Mouse (Mus musculus) midbrain, embryonic 10.5 days (tissue): ENCODE measurements at regions not wholly inside any gene's neighbourhood (a gene's known extent, or its start where the extent isn't known, plus 50 kb on each side); places are given as distances from the start of the nearest gene placed in this dataset.

Experiments
- DNase-seq: peaks from one replicate; pipeline ENCODE4 v3.0.0-alpha.2; 2017; ENCODE audit warnings: low spot score
- H3K27ac ChIP-seq: fragments of 300-500 bp; sonication (generic); replicated peaks from 2 replicates; pipeline ENCODE4 v1.5.1; 2016; ENCODE audit warnings: mild to moderate bottlenecking
- H3K27me3 ChIP-seq: fragments of 300-500 bp; sonication (generic); 2 replicates; pipeline ENCODE4 v1.6.1; 2016; ENCODE audit warnings: low read depth, mild to moderate bottlenecking; ENCODE audit not compliant: poor library complexity, severe bottlenecking
- H3K36me3 ChIP-seq: fragments of 300-500 bp; sonication (generic); 2 replicates; pipeline ENCODE4 v1.6.1; 2016; ENCODE audit warnings: mild to moderate bottlenecking, moderate library complexity
- H3K4me1 ChIP-seq: fragments of 300-500 bp; sonication (generic); 2 replicates; pipeline ENCODE4 v1.6.1; 2016
- H3K4me3 ChIP-seq: fragments of 300-500 bp; sonication (generic); 2 replicates; pipeline ENCODE4 v1.5.1; 2016; ENCODE audit warnings: mild to moderate bottlenecking, moderate library complexity
- H3K9me3 ChIP-seq: fragments of 300-500 bp; sonication (generic); replicated peaks from 2 replicates; pipeline ENCODE4 v1.6.1; 2016; ENCODE audit warnings: mild to moderate bottlenecking
- WGBS: fragments of 180-500 bp; shearing (Covaris S2); methylation state at CpG from one replicate; pipeline ENCODE4 v1.1.7; 2016; 5-methylcytosine and 5-hydroxymethylcytosine counted together

- Histone ChIP-seq H3K4me3 (no peak overlapping the region), H3K36me3 (no peaks in the 10 kb centered on the region), H3K4me1 (no peaks in the 10 kb centered on the region), H3K27me3 (no peaks in the 10 kb centered on the region), H3K9me3 (no peaks in the 10 kb centered on the region), H3K27ac (no peak overlapping the region)
- DNase-seq = no peak
- 90% methylated on average over 3 of the region's 3 CpGs for WGBS
Measured at GRCm38 (mm10) chr7:133521936-133522335, 80.0 kb downstream of the Tex36 start.

GRCm38 (mm10) chr7:133518926-133519325 lies 83.0 kb downstream of the Tex36 start:
- no peak for DNase-seq
- H3K27ac ChIP-seq = no peak overlapping the region
- 76% methylated on average over 3 of the region's 3 CpGs for WGBS
- no peaks in the 10 kb centered on the region for H3K9me3 ChIP-seq
- no peaks in the 10 kb centered on the region for H3K4me1 ChIP-seq
- no peak overlapping the region for H3K4me3 ChIP-seq
- no peaks in the 10 kb centered on the region for H3K36me3 ChIP-seq
- H3K27me3 ChIP-seq = no peaks in the 10 kb centered on the region

GRCm38 (mm10) chr7:133517576-133517975 lies 84.4 kb downstream of the Tex36 start:
- Histone ChIP-seq H3K4me3 (no peak overlapping the region), H3K27me3 (no peaks in the 10 kb centered on the region), H3K9me3 (no peaks in the 10 kb centered on the region), H3K4me1 (no peaks in the 10 kb centered on the region), H3K36me3 (no peaks in the 10 kb centered on the region), H3K27ac (no peak overlapping the region)
- WGBS = 87% methylated on average over 5 of the region's 5 CpGs
- no peak for DNase-seq

- Histone ChIP-seq H3K36me3 (no peaks in the 10 kb centered on the region), H3K4me1 (peaks cover 14% of the 10 kb centered on the region), H3K27ac (no peak overlapping the region), H3K9me3 (no peaks in the 10 kb centered on the region), H3K4me3 (no peak overlapping the region), H3K27me3 (no peaks in the 10 kb centered on the region)
- 69% methylated on average over 5 of the region's 5 CpGs for WGBS
- DNase-seq = no peak
Measured at GRCm38 (mm10) chr7:133510926-133511325, 91.0 kb downstream of the Tex36 start.

GRCm38 (mm10) chr7:133509486-133509885 lies 92.5 kb downstream of the Tex36 start:
- 40% methylated on average over 4 of the region's 4 CpGs for WGBS
- DNase-seq = no peak
- Histone ChIP-seq H3K36me3 (no peaks in the 10 kb centered on the region), H3K27ac (no peak overlapping the region), H3K9me3 (no peaks in the 10 kb centered on the region), H3K4me3 (no peak overlapping the region), H3K27me3 (no peaks in the 10 kb centered on the region), H3K4me1 (peaks cover 14% of the 10 kb centered on the region)

- 81% methylated on average over 11 of the region's 11 CpGs for WGBS
- Histone ChIP-seq H3K27ac (no peak overlapping the region), H3K9me3 (no peaks in the 10 kb centered on the region), H3K4me3 (no peak overlapping the region), H3K4me1 (peaks cover 14% of the 10 kb centered on the region), H3K36me3 (no peaks in the 10 kb centered on the region), H3K27me3 (no peaks in the 10 kb centered on the region)
- DNase-seq = no peak
Measured at GRCm38 (mm10) chr7:133508370-133509012, 93.5 kb downstream of the Tex36 start.

GRCm38 (mm10) chr7:133505628-133506027 lies 96.3 kb downstream of the Tex36 start:
- Histone ChIP-seq H3K27me3 (peaks cover 17% of the 10 kb centered on the region; the same call in 1 of the 2 replicates), H3K36me3 (no peaks in the 10 kb centered on the region), H3K9me3 (no peaks in the 10 kb centered on the region), H3K4me1 (peaks cover 21% of the 10 kb centered on the region), H3K4me3 (no peak overlapping the region), H3K27ac (no peak overlapping the region)
- 98% methylated on average over 2 of the region's 2 CpGs for WGBS
- DNase-seq = no peak

GRCm38 (mm10) chr7:133503946-133504345 lies 98.0 kb downstream of the Tex36 start:
- no peak overlapping the region for H3K27ac ChIP-seq
- H3K4me3 ChIP-seq = no peak overlapping the region
- no peak for DNase-seq
- WGBS = 87% methylated on average over 5 of the region's 5 CpGs
- H3K36me3 ChIP-seq = no peaks in the 10 kb centered on the region
- H3K4me1 ChIP-seq = peaks cover 13% of the 10 kb centered on the region; the same call in 1 of the 2 replicates
- peaks cover 17% of the 10 kb centered on the region; the same call in 1 of the 2 replicates for H3K27me3 ChIP-seq
- H3K9me3 ChIP-seq = no peaks in the 10 kb centered on the region

GRCm38 (mm10) chr7:133502731-133503130 lies 99.2 kb downstream of the Tex36 start:
- 79% methylated on average over 4 of the region's 4 CpGs for WGBS
- DNase-seq = no peak
- Histone ChIP-seq H3K4me1 (peaks cover 7% of the 10 kb centered on the region; the same call in 1 of the 2 replicates), H3K27ac (no peak overlapping the region), H3K4me3 (no peak overlapping the region), H3K27me3 (peaks cover 23% of the 10 kb centered on the region), H3K9me3 (no peaks in the 10 kb centered on the region), H3K36me3 (no peaks in the 10 kb centered on the region)

- WGBS = 97% methylated on average over 3 of the region's 3 CpGs
- no peaks in the 10 kb centered on the region for H3K36me3 ChIP-seq
- H3K4me1 ChIP-seq = peaks cover 6% of the 10 kb centered on the region
- no peak overlapping the region for H3K27ac ChIP-seq
- H3K4me3 ChIP-seq = no peak overlapping the region
- no peaks in the 10 kb centered on the region for H3K9me3 ChIP-seq
- DNase-seq = no peak
- peaks cover 23% of the 10 kb centered on the region for H3K27me3 ChIP-seq
Measured at GRCm38 (mm10) chr7:133497551-133497950, 104.4 kb downstream of the Tex36 start.

GRCm38 (mm10) chr7:133494982-133495550 lies 106.9 kb downstream of the Tex36 start:
- 64% methylated on average over 8 of the region's 8 CpGs for WGBS
- no peak overlapping the region; the same call in 1 of the 2 replicates for H3K27ac ChIP-seq

GRCm38 (mm10) chr7:133494256-133494981 lies 107.5 kb downstream of the Tex36 start:
- DNase-seq = peak; percentile 20
- no peaks in the 10 kb centered on the region for H3K9me3 ChIP-seq
- H3K4me3 ChIP-seq = no peak overlapping the region
- no peaks in the 10 kb centered on the region for H3K36me3 ChIP-seq
- H3K27me3 ChIP-seq = peaks cover 6% of the 10 kb centered on the region
- peaks cover 6% of the 10 kb centered on the region; the same call in 1 of the 2 replicates for H3K4me1 ChIP-seq
- WGBS = 79% methylated on average over 10 of the region's 10 CpGs
- no peak overlapping the region; the same call in 1 of the 2 replicates for H3K27ac ChIP-seq

More at GRCm38 (mm10) chr7:133494982-133495550, 106.9 kb downstream of the Tex36 start:
- H3K9me3 ChIP-seq = no peaks in the 10 kb centered on the region
- peaks cover 6% of the 10 kb centered on the region; the same call in 1 of the 2 replicates for H3K4me1 ChIP-seq
- H3K36me3 ChIP-seq = no peaks in the 10 kb centered on the region
- peaks cover 6% of the 10 kb centered on the region for H3K27me3 ChIP-seq
- no peak for DNase-seq
- H3K4me3 ChIP-seq = no peak overlapping the region

- no peak for DNase-seq
- Histone ChIP-seq H3K27ac (no peak overlapping the region), H3K9me3 (no peaks in the 10 kb centered on the region), H3K4me1 (peaks cover 13% of the 10 kb centered on the region), H3K4me3 (no peak overlapping the region), H3K36me3 (no peaks in the 10 kb centered on the region), H3K27me3 (no peaks in the 10 kb centered on the region)
- WGBS = 71% methylated on average over 6 of the region's 6 CpGs
Measured at GRCm38 (mm10) chr7:133492626-133493025, 109.3 kb downstream of the Tex36 start.
